Mouse (Mus musculus) right cerebral cortex, postnatal 4 days (tissue): Measurements from ENCODE around the gene Abca12.

Experiments
- DNase-seq: peaks from one replicate; pipeline ENCODE4 v3.0.0-alpha.2; 2022

Gene Abca12

GRCm38 (mm10) chr1:71330349-71330748, 84.4 kb downstream of the Abca12 start:
- DNase-seq = no peak

GRCm38 (mm10) chr1:71312171-71312570, 102.5 kb downstream of the Abca12 start:
- no peak for DNase-seq

GRCm38 (mm10) chr1:71310614-71311013, 104.1 kb downstream of the Abca12 start:
- no peak for DNase-seq

- DNase-seq = no peak
These were observed 107.3 kb downstream of the Abca12 start for GRCm38 (mm10) chr1:71307362-71307761.

GRCm38 (mm10) chr1:71306196-71306595, 108.5 kb downstream of the Abca12 start:
- no peak for DNase-seq

- DNase-seq = no peak
These were observed 110.1 kb downstream of the Abca12 start for GRCm38 (mm10) chr1:71304588-71304987.

- DNase-seq = no peak
These were observed 117.7 kb downstream of the Abca12 start for GRCm38 (mm10) chr1:71297021-71297420.

GRCm38 (mm10) chr1:71296585-71296984, 118.1 kb downstream of the Abca12 start:
- no peak for DNase-seq

GRCm38 (mm10) chr1:71291917-71292316, 122.8 kb downstream of the Abca12 start:
- no peak for DNase-seq

- DNase-seq = peak; percentile 66
These were observed 125.2 kb downstream of the Abca12 start for GRCm38 (mm10) chr1:71289511-71289910.

GRCm38 (mm10) chr1:71276940-71277339, 137.8 kb downstream of the Abca12 start:
- no peak for DNase-seq

- no peak for DNase-seq
These were observed 142.2 kb downstream of the Abca12 start for GRCm38 (mm10) chr1:71272550-71272949.

- DNase-seq = no peak
These were observed 142.6 kb downstream of the Abca12 start for GRCm38 (mm10) chr1:71272077-71272476.

GRCm38 (mm10) chr1:71270083-71270482, 144.6 kb downstream of the Abca12 start:
- DNase-seq = no peak

- DNase-seq = no peak
These were observed 148.1 kb downstream of the Abca12 start for GRCm38 (mm10) chr1:71266630-71267029.

GRCm38 (mm10) chr1:71263532-71263931, 151.2 kb downstream of the Abca12 start:
- DNase-seq = no peak

GRCm38 (mm10) chr1:71244647-71245046, 170.1 kb downstream of the Abca12 start:
- no peak for DNase-seq

- DNase-seq = no peak
These were observed 173.3 kb downstream of the Abca12 start for GRCm38 (mm10) chr1:71241396-71241795.

GRCm38 (mm10) chr1:71239586-71239985, 175.1 kb downstream of the Abca12 start:
- no peak for DNase-seq

- DNase-seq = no peak
These were observed 179.4 kb downstream of the Abca12 start for GRCm38 (mm10) chr1:71235335-71235734.

- no peak for DNase-seq
These were observed 183.5 kb downstream of the Abca12 start for GRCm38 (mm10) chr1:71231211-71231610.

GRCm38 (mm10) chr1:71203581-71203980, 211.1 kb downstream of the Abca12 start:
- DNase-seq = no peak

- no peak for DNase-seq
These were observed 218.5 kb downstream of the Abca12 start for GRCm38 (mm10) chr1:71196191-71196590.

- DNase-seq = no peak
These were observed 219.4 kb downstream of the Abca12 start for GRCm38 (mm10) chr1:71195333-71195732.

- no peak for DNase-seq
These were observed 220.8 kb downstream of the Abca12 start for GRCm38 (mm10) chr1:71193931-71194330.
